Mouse (Mus musculus) intestine, postnatal 0 days (tissue): ENCODE measurements at regions not wholly inside any gene's neighbourhood (a gene's known extent, or its start where the extent isn't known, plus 50 kb on each side); places are given as distances from the start of the nearest gene placed in this dataset.

Experiments used
- ATAC-seq: fragments of 200-750 bp; cut with Nextera tagmentation; 2 replicates; pipeline ENCODE4 v1.8.0; 2017; ENCODE audit warnings: mild to moderate bottlenecking, moderate TSS enrichment, moderate library complexity
- H3K27ac ChIP-seq: fragments of 300-500 bp; sonication (generic); 2 replicates; pipeline ENCODE4 v1.5.1; 2014; ENCODE audit warnings: mild to moderate bottlenecking, low read depth, low read length, moderate library complexity
- H3K27me3 ChIP-seq: fragments of 300-500 bp; sonication (generic); replicated peaks from 2 replicates; pipeline ENCODE4 v1.6.1; 2014; ENCODE audit warnings: low read length, mixed read lengths; ENCODE audit not compliant: control insufficient read depth, insufficient read depth
- H3K36me3 ChIP-seq: fragments of 300-500 bp; sonication (generic); 2 replicates; pipeline ENCODE4 v1.6.1; 2014; ENCODE audit warnings: mild to moderate bottlenecking, moderate library complexity; ENCODE audit not compliant: control insufficient read depth, insufficient read depth
- H3K4me1 ChIP-seq: fragments of 300-500 bp; sonication (generic); replicated peaks from 2 replicates; pipeline ENCODE4 v1.6.1; 2014; ENCODE audit warnings: antibody characterized with exemption, low read length, mixed read lengths; ENCODE audit not compliant: control insufficient read depth, insufficient read depth
- H3K4me2 ChIP-seq: fragments of 300-500 bp; sonication (generic); replicated peaks from 2 replicates; pipeline ENCODE4 v1.6.1; 2014; ENCODE audit warnings: low read depth, mild to moderate bottlenecking, moderate library complexity
- H3K4me3 ChIP-seq: fragments of 300-500 bp; sonication (generic); 2 replicates; pipeline ENCODE4 v1.5.1; 2014; ENCODE audit warnings: low read depth, low read length
- H3K9ac ChIP-seq: fragments of 300-500 bp; sonication (generic); 2 replicates; pipeline ENCODE4 v1.6.1; 2014; ENCODE audit warnings: mild to moderate bottlenecking, low read depth, low read length
- H3K9me3 ChIP-seq: fragments of 300-500 bp; sonication (generic); 2 replicates; pipeline ENCODE4 v1.6.1; 2016; ENCODE audit warnings: mixed run types; ENCODE audit not compliant: control insufficient read depth
- CTCF ChIP-seq: sonication (generic); IDR thresholded peaks from 2 replicates; pipeline ENCODE4 v1.5.1; 2016; ENCODE audit warnings: low read depth, mild to moderate bottlenecking, control low read depth, antibody characterized with exemption, moderate library complexity
- WGBS: fragments of 180-500 bp; shearing (Covaris S2); extraction: QIAGEN DNeasy Blood & Tissue Kit; methylation state at CpG from one replicate; pipeline ENCODE4 v1.1.7; 2014; 5-methylcytosine and 5-hydroxymethylcytosine counted together

DNA sequence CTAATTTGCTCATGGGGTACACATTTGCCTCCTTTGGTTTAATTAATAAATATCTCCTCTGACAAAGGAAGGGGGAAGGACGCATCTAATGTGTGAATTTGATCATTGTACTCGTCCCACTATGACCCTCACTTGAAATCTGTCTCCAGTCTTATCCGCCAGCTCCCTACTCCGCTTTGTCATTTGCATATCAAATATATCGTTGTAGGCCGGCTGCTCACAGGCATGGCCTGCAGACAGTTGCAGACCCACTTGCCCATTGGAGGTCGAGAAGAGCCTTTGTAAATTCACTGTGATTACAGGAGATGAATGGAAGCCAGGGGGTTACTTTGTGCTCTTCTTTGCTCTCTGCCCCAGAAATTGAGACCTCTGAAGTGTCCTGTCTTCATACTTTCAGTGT lies 457.5 kb upstream of the 4930412O13Rik start:
- Histone ChIP-seq H3K27me3 (no peaks in the 10 kb centered on the region), H3K4me2 (no peak overlapping the region), H3K27ac (no peak overlapping the region), H3K36me3 (no peaks in the 10 kb centered on the region), H3K4me3 (no peak overlapping the region), H3K9me3 (no peaks in the 10 kb centered on the region), H3K9ac (no peak overlapping the region), H3K4me1 (no peaks in the 10 kb centered on the region)
- 53% methylated on average over 7 of the region's 7 CpGs for WGBS
- no peak for ATAC-seq
- no peak for TF ChIP-seq CTCF

DNA sequence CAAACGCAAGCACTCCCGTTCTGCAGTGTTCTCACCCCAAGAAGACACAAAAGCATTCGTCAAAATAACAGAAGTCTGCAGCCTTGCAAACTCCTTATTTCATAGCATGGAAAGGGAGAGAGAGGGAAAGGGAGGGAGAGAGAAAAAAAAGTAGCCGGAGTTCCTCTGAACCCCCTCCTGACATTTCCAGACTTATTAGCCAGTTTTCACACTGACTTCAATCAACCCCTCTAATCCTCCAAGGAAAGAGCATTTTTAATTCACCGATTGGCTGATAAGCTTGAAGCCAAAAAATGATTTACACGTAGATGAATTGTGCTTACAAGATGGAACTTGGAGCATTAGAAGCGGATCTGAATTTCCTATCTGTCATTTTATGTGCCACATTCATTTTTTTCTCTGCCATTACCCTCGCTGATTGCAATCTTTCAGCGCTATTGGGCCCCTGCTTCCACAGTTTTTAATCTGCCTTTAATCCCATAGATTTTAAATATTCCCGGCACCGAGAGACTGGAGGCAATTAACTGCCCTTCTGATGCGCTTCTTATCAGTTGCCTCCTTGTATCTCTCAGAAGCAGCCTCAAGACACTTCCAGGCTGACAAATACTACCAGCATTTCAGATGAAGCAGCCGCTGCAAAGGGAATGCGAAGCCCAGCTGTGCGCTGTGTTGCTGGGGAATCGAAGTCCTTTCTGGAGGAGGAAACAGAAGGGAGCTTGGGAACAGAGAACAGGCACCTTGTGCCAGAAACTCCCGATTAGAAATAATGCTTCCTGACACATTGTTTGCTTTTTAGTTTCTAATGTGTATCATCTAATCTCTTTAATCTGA lies 447.7 kb upstream of the 4930412O13Rik start:
- Histone ChIP-seq H3K9me3 (no peaks in the 10 kb centered on the region), H3K9ac (no peak overlapping the region), H3K27ac (no peak overlapping the region), H3K4me2 (no peak overlapping the region), H3K4me3 (no peak overlapping the region), H3K27me3 (no peaks in the 10 kb centered on the region), H3K4me1 (no peaks in the 10 kb centered on the region), H3K36me3 (no peaks in the 10 kb centered on the region)
- no peak for ATAC-seq
- WGBS, result 26% methylated on average over 17 of the region's 17 CpGs
- no peak for TF ChIP-seq CTCF

DNA sequence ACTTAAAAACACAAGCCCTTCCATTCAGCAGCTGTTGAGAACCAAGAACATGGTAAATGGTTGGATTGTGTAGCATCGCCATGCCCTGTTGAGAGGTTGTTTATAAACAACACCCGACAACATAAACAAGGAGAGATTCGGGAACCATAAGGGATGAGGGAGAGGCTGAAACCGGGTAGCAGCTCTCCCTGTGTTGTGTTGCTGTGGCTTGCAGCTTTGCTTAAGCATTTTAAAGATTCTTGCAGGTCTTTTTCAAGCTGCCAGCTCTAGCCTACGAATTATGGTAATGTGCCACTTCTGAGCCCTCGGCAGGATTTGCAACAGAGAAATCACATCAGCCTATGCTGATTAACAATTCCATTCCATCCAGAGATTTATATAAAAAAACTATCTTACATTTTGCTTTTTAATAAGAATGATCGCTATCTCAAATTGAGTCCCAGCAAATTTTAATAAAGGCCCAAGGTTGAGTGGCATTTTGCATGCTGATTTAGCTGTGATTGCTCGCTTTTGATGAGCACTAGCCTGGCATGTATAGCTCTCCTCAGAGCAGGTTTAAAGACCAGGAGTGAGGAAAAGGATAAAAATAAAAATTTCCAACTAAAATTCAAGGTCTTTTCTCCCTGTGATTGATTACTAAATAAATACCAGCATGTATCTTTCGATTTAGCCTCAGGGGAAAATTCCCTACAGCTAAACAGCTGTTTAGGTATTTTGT lies 445.7 kb upstream of the 4930412O13Rik start:
- TF ChIP-seq CTCF, result no peak
- H3K4me2 ChIP-seq, result no peak overlapping the region
- H3K36me3 ChIP-seq, result no peaks in the 10 kb centered on the region
- ATAC-seq, result no peak
- no peak overlapping the region for H3K4me3 ChIP-seq
- WGBS, result 59% methylated on average over 9 of the region's 9 CpGs
- no peaks in the 10 kb centered on the region for H3K9me3 ChIP-seq
- H3K27ac ChIP-seq, result no peak overlapping the region
- no peak overlapping the region for H3K9ac ChIP-seq
- no peaks in the 10 kb centered on the region for H3K4me1 ChIP-seq
- no peaks in the 10 kb centered on the region for H3K27me3 ChIP-seq

DNA sequence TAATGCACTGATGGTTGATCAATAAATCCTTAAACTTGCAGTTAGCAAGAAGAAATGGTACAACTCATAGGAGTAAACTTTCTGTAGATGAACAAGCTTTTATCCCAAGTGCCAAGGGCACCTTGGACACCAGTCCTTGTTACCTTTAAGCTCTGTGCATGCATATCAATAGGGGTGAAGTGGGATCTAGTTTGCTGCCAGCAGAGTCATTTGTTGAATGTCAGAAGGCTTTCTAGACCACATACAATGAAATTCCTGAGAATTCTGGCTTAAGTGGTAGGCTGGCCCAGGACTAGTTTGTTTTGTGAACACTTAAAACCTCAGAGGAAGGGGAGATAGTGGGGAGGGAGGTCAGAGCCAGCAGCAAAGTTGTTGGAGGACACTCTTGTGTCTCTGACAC lies 437.9 kb upstream of the 4930412O13Rik start:
- no peak overlapping the region for H3K4me3 ChIP-seq
- H3K9ac ChIP-seq, result no peak overlapping the region
- no peak overlapping the region for H3K4me2 ChIP-seq
- H3K4me1 ChIP-seq, result no peaks in the 10 kb centered on the region
- no peak overlapping the region for H3K27ac ChIP-seq
- TF ChIP-seq CTCF, result no peak
- ATAC-seq, result no peak
- no peaks in the 10 kb centered on the region for H3K9me3 ChIP-seq
- no peaks in the 10 kb centered on the region for H3K27me3 ChIP-seq
- no peaks in the 10 kb centered on the region for H3K36me3 ChIP-seq

DNA sequence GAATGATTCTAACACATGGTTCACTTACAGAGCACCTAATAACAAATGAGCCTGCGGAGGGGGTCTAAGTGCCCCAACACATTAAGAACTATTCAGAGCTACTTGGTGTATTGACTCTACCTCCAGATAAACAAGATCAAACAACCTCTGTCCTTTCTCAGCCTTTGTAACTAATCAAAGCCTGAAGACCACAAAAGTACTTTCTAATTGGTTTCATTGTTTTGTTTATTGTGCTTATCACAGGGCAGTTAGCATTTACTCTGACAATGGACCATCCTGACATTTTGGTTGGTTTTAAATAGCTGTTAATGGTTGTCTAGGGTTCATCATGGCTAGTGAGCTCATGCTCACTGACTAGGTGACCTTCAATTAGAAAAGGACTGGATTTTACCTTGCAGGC lies 435.2 kb upstream of the 4930412O13Rik start:
- no peak for ATAC-seq

DNA sequence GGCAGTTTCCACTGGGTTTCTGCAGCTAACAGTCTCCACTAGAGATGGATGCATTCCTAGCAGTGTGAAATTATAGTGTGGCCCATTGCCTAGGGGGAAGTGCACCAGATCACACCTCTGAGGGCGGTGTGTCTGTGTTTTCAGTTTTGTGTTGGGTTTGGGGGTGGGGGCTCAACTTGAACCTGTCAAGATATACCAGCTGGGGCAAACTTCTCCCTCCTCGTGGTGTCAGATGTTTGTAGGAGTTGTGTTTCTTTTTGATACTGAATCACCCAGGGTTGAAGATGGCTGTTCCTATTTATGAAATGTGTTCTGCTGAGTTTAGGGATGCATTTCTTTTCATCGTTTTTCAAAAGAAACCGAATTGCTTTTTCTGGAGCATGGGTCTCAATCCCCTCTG lies 416.6 kb upstream of the 4930412O13Rik start:
- no peak overlapping the region for H3K4me2 ChIP-seq
- TF ChIP-seq CTCF, result no peak
- no peaks in the 10 kb centered on the region for H3K9me3 ChIP-seq
- no peak overlapping the region for H3K27ac ChIP-seq
- no peaks in the 10 kb centered on the region for H3K36me3 ChIP-seq
- no peak overlapping the region for H3K4me3 ChIP-seq
- no peaks in the 10 kb centered on the region for H3K27me3 ChIP-seq
- WGBS, result 83% methylated on average over 4 of the region's 4 CpGs
- no peaks in the 10 kb centered on the region for H3K4me1 ChIP-seq
- ATAC-seq, result no peak
- no peak overlapping the region for H3K9ac ChIP-seq

More for the DNA sequence above, 435.2 kb upstream of the 4930412O13Rik start:
- Histone ChIP-seq H3K36me3 (no peaks in the 10 kb centered on the region), H3K9me3 (no peaks in the 10 kb centered on the region), H3K27ac (no peak overlapping the region), H3K4me3 (no peak overlapping the region), H3K27me3 (no peaks in the 10 kb centered on the region), H3K9ac (no peak overlapping the region), H3K4me1 (no peaks in the 10 kb centered on the region), H3K4me2 (no peak overlapping the region)
- no peak for TF ChIP-seq CTCF
- 83% methylated on average over 1 of the region's 1 CpGs for WGBS
